Comparison of ENCODE assay signal across 8 mouse cellular contexts in genomic region chr2:168842261-168842740, GRCm38 (mm10).
DNase-seq lines count a peak whose midpoint lies in the region; ATAC-seq and TF ChIP-seq lines count a peak whose summit lies in the region.

No protein-coding gene starts in this region.

- no peak for DNase-seq in gastrocnemius, adult 2 months
- DNase-seq in gastrocnemius, adult 18-20 months (ENCODE audit: low spot score), result no peak
- peak; percentile 73 for DNase-seq in hindbrain, embryonic 11.5 days (ENCODE audit: low spot score)
- DNase-seq in midbrain, embryonic 10.5 days (ENCODE audit: low spot score), result peak; percentile 64
- no peak for DNase-seq in urinary bladder, postnatal 4 days (ENCODE audit: low spot score in 2 of 2)
- no peak for DNase-seq in spleen, postnatal 4 days (ENCODE audit: low spot score in 2 of 2)
- DNase-seq in frontal cortex, postnatal 25 days (ENCODE audit: low spot score in 2 of 2), result no peak

- H3K4me1 ChIP-seq in ES-Bruce4 (ENCODE audit: control insufficient read depth, insufficient read depth, low read length), result peaks cover 2% of the 10 kb centered on the region
- peaks cover 19% of the 10 kb centered on the region for H3K4me1 ChIP-seq in hindbrain, embryonic 11.5 days (replicated peaks; ENCODE audit: control insufficient read depth, insufficient read depth, low read length)
- H3K4me1 ChIP-seq in midbrain, embryonic 10.5 days, result peaks cover 62% of the 10 kb centered on the region

- WGBS in hindbrain, embryonic 11.5 days, result 11% methylated on average over 15 of the region's 15 CpGs
- WGBS in midbrain, embryonic 10.5 days, result 7% methylated on average over 15 of the region's 15 CpGs

- intact Hi-C loops in gastrocnemius, adult 2 months (cut with DNase I), result no loop called here

- peak overlapping the region; percentile 26; the same call in 1 of the 2 replicates for H3K4me2 ChIP-seq in hindbrain, embryonic 11.5 days (replicated peaks; ENCODE audit: low read depth, low read length)

- TF ChIP-seq EP300 in ES-Bruce4 (IDR thresholded peaks at IDR 0.05; ENCODE audit: insufficient read depth, low read depth, low read length), result no peak

- no peaks in the 10 kb centered on the region for H3K36me3 ChIP-seq in ES-Bruce4 (ENCODE audit: control insufficient read depth, insufficient read depth, low read length, poor library complexity, severe bottlenecking)
- no peaks in the 10 kb centered on the region for H3K36me3 ChIP-seq in hindbrain, embryonic 11.5 days (ENCODE audit: control insufficient read depth, insufficient read depth, low read length)
- H3K36me3 ChIP-seq in midbrain, embryonic 10.5 days, result no peaks in the 10 kb centered on the region

- no peaks in the 10 kb centered on the region for H3K9me3 ChIP-seq in ES-Bruce4 (replicated peaks; ENCODE audit: control insufficient read depth, insufficient read depth, low read length, poor library complexity, severe bottlenecking)
- no peaks in the 10 kb centered on the region for H3K9me3 ChIP-seq in hindbrain, embryonic 11.5 days (ENCODE audit: control insufficient read depth, low read length)
- H3K9me3 ChIP-seq in midbrain, embryonic 10.5 days (replicated peaks), result no peaks in the 10 kb centered on the region

- ATAC-seq in hindbrain, embryonic 11.5 days (ENCODE audit: low FRiP score), result no peak

- no peak for TF ChIP-seq POLR2A in ES-Bruce4 (IDR thresholded peaks at IDR 0.05; ENCODE audit: insufficient read depth, low read length)

- TF ChIP-seq CTCF in gastrocnemius, adult 2 months (IDR thresholded peaks at IDR 0.05), result peak; percentile 28
- TF ChIP-seq CTCF in ES-Bruce4 (IDR thresholded peaks at IDR 0.05; ENCODE audit: low read depth, low read length), result peak; percentile 51

- no peaks in the 10 kb centered on the region for H3K27me3 ChIP-seq in ES-Bruce4 (ENCODE audit: control insufficient read depth, insufficient read depth, low read length, poor library complexity, severe bottlenecking)
- H3K27me3 ChIP-seq in hindbrain, embryonic 11.5 days (ENCODE audit: control insufficient read depth, insufficient read depth, low read length), result peaks cover 3% of the 10 kb centered on the region; the same call in 1 of the 2 replicates
- H3K27me3 ChIP-seq in midbrain, embryonic 10.5 days (ENCODE audit: low read depth, poor library complexity, severe bottlenecking), result 0 out of 2 replicates have a peak, but pooled peaks cover 2% of the 10 kb centered on the region

- H3K27ac ChIP-seq in gastrocnemius, adult 2 months, result no peak overlapping the region
- H3K27ac ChIP-seq in ES-Bruce4 (ENCODE audit: insufficient read depth, low read length), result peak overlapping the region; percentile 38; the same call in 1 of the 2 replicates
- H3K27ac ChIP-seq in hindbrain, embryonic 11.5 days (ENCODE audit: low read depth, low read length), result no peak overlapping the region
- peak overlapping the region; percentile 88 for H3K27ac ChIP-seq in midbrain, embryonic 10.5 days (replicated peaks)

- H3K9ac ChIP-seq in ES-Bruce4 (ENCODE audit: low read depth, poor library complexity, severe bottlenecking), result peak overlapping the region; percentile 10
- no peak overlapping the region for H3K9ac ChIP-seq in hindbrain, embryonic 11.5 days (ENCODE audit: low read depth, low read length)

- no peak overlapping the region for H3K4me3 ChIP-seq in gastrocnemius, adult 2 months
- H3K4me3 ChIP-seq in ES-Bruce4 (ENCODE audit: low read depth, low read length), result peak overlapping the region; percentile 37
- H3K4me3 ChIP-seq in hindbrain, embryonic 11.5 days (ENCODE audit: low read depth, low read length), result no peak overlapping the region
- H3K4me3 ChIP-seq in midbrain, embryonic 10.5 days, result peak overlapping the region; percentile 38

Comparison
In these comparisons a context has a peak if more than half of its experiments do, and no peak if none do; other contexts are left out.
1. DNase-seq: peak in hindbrain, embryonic 11.5 days (single experiment) and midbrain, embryonic 10.5 days (single experiment); none in gastrocnemius, adult 2 months (single experiment), gastrocnemius, adult 18-20 months (single experiment), urinary bladder, postnatal 4 days (0 of 2), spleen, postnatal 4 days (0 of 2) and frontal cortex, postnatal 25 days (0 of 2).
2. H3K27ac ChIP-seq: peak in ES-Bruce4 (single experiment) and midbrain, embryonic 10.5 days (single experiment); none in gastrocnemius, adult 2 months (single experiment) and hindbrain, embryonic 11.5 days (single experiment).
3. H3K4me3 ChIP-seq: peak in ES-Bruce4 (single experiment) and midbrain, embryonic 10.5 days (single experiment); none in gastrocnemius, adult 2 months (single experiment) and hindbrain, embryonic 11.5 days (single experiment).